Mouse (Mus musculus): ENCODE measurements around the gene Thbs1. TPM values are rescaled to one million over a fixed set of nuclear protein-coding genes. Genes with fewer than 3 reads are reported as not detected.

Gene Thbs1
- polyA plus RNA-seq, 1 experiment from 2014 or later, result 50.8 TPM

DNA sequence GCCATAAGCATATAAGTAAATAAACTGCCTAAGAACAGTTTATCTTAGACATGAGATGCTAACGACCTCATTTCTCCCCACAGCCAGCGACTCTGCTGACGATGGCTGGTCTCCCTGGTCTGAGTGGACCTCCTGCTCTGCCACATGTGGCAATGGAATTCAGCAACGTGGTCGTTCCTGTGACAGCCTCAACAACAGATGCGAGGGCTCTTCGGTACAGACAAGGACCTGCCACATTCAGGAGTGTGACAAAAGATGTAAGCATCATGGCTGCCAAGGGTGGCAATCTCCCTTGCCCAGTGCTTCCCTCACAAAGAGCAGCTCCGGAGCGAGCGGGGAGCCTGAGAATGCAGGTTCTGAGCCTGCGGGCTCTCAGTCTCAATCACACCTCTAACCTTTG is 5.7 kb downstream of the Thbs1 start:
- Histone ChIP-seq H3K9me3 (ENCODE audit: low read length) (no peaks in the 10 kb centered on the region), H3K27ac (ENCODE audit: low read length) (no peak overlapping the region), H3K4me2 (replicated peaks; ENCODE audit: low read depth, low read length) (no peak overlapping the region), H3K4me3 (ENCODE audit: low read depth, low read length) (no peak overlapping the region), H3K4me1 (ENCODE audit: insufficient read depth, low read depth, low read length) (no peaks in the 10 kb centered on the region; the same call in 1 of the 2 replicates), H3K36me3 (ENCODE audit: insufficient read depth, low read length) (peaks cover 47% of the 10 kb centered on the region), H3K9ac (replicated peaks; ENCODE audit: low read depth) (no peak overlapping the region), H3K27me3 (replicated peaks; ENCODE audit: insufficient read depth, low read length) (no peaks in the 10 kb centered on the region)
- no peak for TF ChIP-seq CTCF (IDR thresholded peaks at IDR 0.05)
- no peak for ATAC-seq
- DNase-seq (ENCODE audit: low spot score), result no peak
- 48% methylated on average over 11 of the region's 11 CpGs for WGBS

- no peak overlapping the region for H3K27ac ChIP-seq (ENCODE audit: low read length)
- TF ChIP-seq EP300 (IDR thresholded peaks at IDR 0.05) (no peak), CTCF (IDR thresholded peaks at IDR 0.05) (no peak)
- no peak for ATAC-seq
- no peak overlapping the region for H3K4me2 ChIP-seq (replicated peaks; ENCODE audit: low read depth, low read length)
- no peak overlapping the region for H3K9ac ChIP-seq (replicated peaks; ENCODE audit: low read depth)
- DNase-seq (ENCODE audit: low spot score), result no peak
- no peaks in the 10 kb centered on the region; the same call in 1 of the 2 replicates for H3K4me1 ChIP-seq (ENCODE audit: insufficient read depth, low read depth, low read length)
- WGBS, result 58% methylated on average over 6 of the region's 6 CpGs
- H3K9me3 ChIP-seq (ENCODE audit: low read length), result no peaks in the 10 kb centered on the region
- no peaks in the 10 kb centered on the region for H3K27me3 ChIP-seq (replicated peaks; ENCODE audit: insufficient read depth, low read length)
- H3K4me3 ChIP-seq (ENCODE audit: low read depth, low read length), result no peak overlapping the region
- H3K36me3 ChIP-seq (ENCODE audit: insufficient read depth, low read length), result peaks cover 53% of the 10 kb centered on the region
These were observed 6.4 kb downstream of the Thbs1 start for GRCm38 (mm10) chr2:118118045-118118444.

- 69% methylated on average over 7 of the region's 7 CpGs for WGBS
- Histone ChIP-seq H3K36me3 (ENCODE audit: insufficient read depth, low read length) (peaks cover 58% of the 10 kb centered on the region), H3K9ac (replicated peaks; ENCODE audit: low read depth) (no peak overlapping the region), H3K27me3 (replicated peaks; ENCODE audit: insufficient read depth, low read length) (no peaks in the 10 kb centered on the region), H3K4me1 (ENCODE audit: insufficient read depth, low read depth, low read length) (no peaks in the 10 kb centered on the region; the same call in 1 of the 2 replicates), H3K4me2 (replicated peaks; ENCODE audit: low read depth, low read length) (no peak overlapping the region), H3K4me3 (ENCODE audit: low read depth, low read length) (no peak overlapping the region), H3K27ac (ENCODE audit: low read length) (no peak overlapping the region), H3K9me3 (ENCODE audit: low read length) (no peaks in the 10 kb centered on the region)
- ATAC-seq (no peak), DNase-seq (ENCODE audit: low spot score) (no peak)
- no peak for TF ChIP-seq EP300 (IDR thresholded peaks at IDR 0.05)
These were observed 6.8 kb downstream of the Thbs1 start for GRCm38 (mm10) chr2:118118515-118118914.

GRCm38 (mm10) chr2:118119684-118120083 is 8.0 kb downstream of the Thbs1 start:
- ATAC-seq (no peak), DNase-seq (ENCODE audit: low spot score) (no peak)
- Histone ChIP-seq H3K4me2 (replicated peaks; ENCODE audit: low read depth, low read length) (no peak overlapping the region), H3K27me3 (replicated peaks; ENCODE audit: insufficient read depth, low read length) (no peaks in the 10 kb centered on the region), H3K27ac (ENCODE audit: low read length) (no peak overlapping the region), H3K4me1 (ENCODE audit: insufficient read depth, low read depth, low read length) (no peaks in the 10 kb centered on the region; the same call in 1 of the 2 replicates), H3K4me3 (ENCODE audit: low read depth, low read length) (no peak overlapping the region), H3K9ac (replicated peaks; ENCODE audit: low read depth) (no peak overlapping the region), H3K9me3 (ENCODE audit: low read length) (no peaks in the 10 kb centered on the region), H3K36me3 (ENCODE audit: insufficient read depth, low read length) (peaks cover 70% of the 10 kb centered on the region)
- TF ChIP-seq CTCF (IDR thresholded peaks at IDR 0.05) (no peak), EP300 (IDR thresholded peaks at IDR 0.05) (no peak)
- WGBS, result 85% methylated on average over 12 of the region's 12 CpGs

GRCm38 (mm10) chr2:118120095-118120494 is 8.4 kb downstream of the Thbs1 start:
- H3K9ac ChIP-seq (replicated peaks; ENCODE audit: low read depth), result no peak overlapping the region
- TF ChIP-seq CTCF (IDR thresholded peaks at IDR 0.05) (no peak), EP300 (IDR thresholded peaks at IDR 0.05) (no peak)
- no peak overlapping the region for H3K4me2 ChIP-seq (replicated peaks; ENCODE audit: low read depth, low read length)
- DNase-seq (ENCODE audit: low spot score), result no peak
- H3K9me3 ChIP-seq (ENCODE audit: low read length), result no peaks in the 10 kb centered on the region
- no peak overlapping the region for H3K27ac ChIP-seq (ENCODE audit: low read length)
- H3K4me1 ChIP-seq (ENCODE audit: insufficient read depth, low read depth, low read length), result no peaks in the 10 kb centered on the region; the same call in 1 of the 2 replicates
- peaks cover 71% of the 10 kb centered on the region for H3K36me3 ChIP-seq (ENCODE audit: insufficient read depth, low read length)
- 85% methylated on average over 11 of the region's 11 CpGs for WGBS
- no peak for ATAC-seq
- no peak overlapping the region for H3K4me3 ChIP-seq (ENCODE audit: low read depth, low read length)
- H3K27me3 ChIP-seq (replicated peaks; ENCODE audit: insufficient read depth, low read length), result no peaks in the 10 kb centered on the region

GRCm38 (mm10) chr2:118120751-118121150 is 9.1 kb downstream of the Thbs1 start:
- no peaks in the 10 kb centered on the region for H3K27me3 ChIP-seq (replicated peaks; ENCODE audit: insufficient read depth, low read length)
- H3K27ac ChIP-seq (ENCODE audit: low read length), result no peak overlapping the region
- no peak overlapping the region for H3K4me2 ChIP-seq (replicated peaks; ENCODE audit: low read depth, low read length)
- no peak for TF ChIP-seq EP300 (IDR thresholded peaks at IDR 0.05)
- no peak for TF ChIP-seq CTCF (IDR thresholded peaks at IDR 0.05)
- H3K4me3 ChIP-seq (ENCODE audit: low read depth, low read length), result no peak overlapping the region
- H3K9ac ChIP-seq (replicated peaks; ENCODE audit: low read depth), result no peak overlapping the region
- DNase-seq (ENCODE audit: low spot score), result no peak
- ATAC-seq, result no peak
- WGBS, result 79% methylated on average over 7 of the region's 7 CpGs
- H3K9me3 ChIP-seq (ENCODE audit: low read length), result no peaks in the 10 kb centered on the region
- H3K4me1 ChIP-seq (ENCODE audit: insufficient read depth, low read depth, low read length), result no peaks in the 10 kb centered on the region; the same call in 1 of the 2 replicates
- H3K36me3 ChIP-seq (ENCODE audit: insufficient read depth, low read length), result peaks cover 65% of the 10 kb centered on the region

DNA sequence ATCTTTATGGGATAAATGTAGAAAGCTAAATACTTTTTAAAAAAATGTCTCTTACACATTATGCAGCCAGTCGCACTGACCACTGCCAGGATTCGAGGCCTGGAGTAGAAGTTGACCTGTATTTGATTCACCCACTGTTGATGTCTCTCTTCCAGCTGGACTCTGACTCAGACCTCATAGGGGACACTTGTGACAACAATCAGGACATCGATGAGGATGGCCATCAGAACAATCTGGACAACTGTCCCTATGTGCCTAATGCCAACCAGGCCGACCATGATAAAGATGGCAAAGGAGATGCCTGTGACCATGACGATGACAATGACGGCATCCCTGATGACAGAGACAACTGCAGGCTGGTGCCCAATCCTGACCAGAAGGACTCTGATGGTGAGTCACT is 10.6 kb downstream of the Thbs1 start:
- DNase-seq (ENCODE audit: low spot score) (no peak), ATAC-seq (no peak)
- no peaks in the 10 kb centered on the region for H3K27me3 ChIP-seq (replicated peaks; ENCODE audit: insufficient read depth, low read length)
- H3K9ac ChIP-seq (replicated peaks; ENCODE audit: low read depth), result no peak overlapping the region
- H3K4me2 ChIP-seq (replicated peaks; ENCODE audit: low read depth, low read length), result no peak overlapping the region
- 85% methylated on average over 6 of the region's 6 CpGs for WGBS
- H3K27ac ChIP-seq (ENCODE audit: low read length), result no peak overlapping the region
- H3K9me3 ChIP-seq (ENCODE audit: low read length), result no peaks in the 10 kb centered on the region
- H3K4me1 ChIP-seq (ENCODE audit: insufficient read depth, low read depth, low read length), result no peaks in the 10 kb centered on the region
- no peak overlapping the region for H3K4me3 ChIP-seq (ENCODE audit: low read depth, low read length)
- no peak for TF ChIP-seq EP300 (IDR thresholded peaks at IDR 0.05)
- peaks cover 57% of the 10 kb centered on the region for H3K36me3 ChIP-seq (ENCODE audit: insufficient read depth, low read length)

Data from lung, postnatal 0 days (tissue).